Mouse (Mus musculus): ENCODE data around the gene Senp2. TPM values are rescaled to one million over a fixed set of nuclear protein-coding genes. Genes with fewer than 3 reads are reported as not detected.
"Not testable (repeated sequence)": the region's sequence is repeated elsewhere in the genome, so short reads cannot be mapped to it uniquely, and the experiment has no call there.

Gene Senp2
- 10 to 100 TPM; 22.9 to 27.3 TPM for total RNA-seq (2021)
- long read RNA-seq, experiment 1, full-length matches to known transcripts = 7 of 11 reads
- long read RNA-seq, experiment 1, partial matches to known transcripts = 1 of 11 reads
- long read RNA-seq, experiment 1, other reads (novel, unspliced or antisense) = 3 of 11 reads
- long read RNA-seq, experiment 2, full-length matches to known transcripts = 10 of 16 reads
- long read RNA-seq, experiment 2, partial matches to known transcripts = 1 of 16 reads
- long read RNA-seq, experiment 2, other reads (novel, unspliced or antisense) = 5 of 16 reads

GRCm38 (mm10) chr16:22009099-22009584, at the start of gene Senp2:
Gene Senp2 (plus strand): TSS chr16:22009484.
- peak; percentile 100 for DNase-seq

- DNase-seq = no peak
These were observed 43.7 kb upstream of the Senp2 start for GRCm38 (mm10) chr16:21965576-21965975.

GRCm38 (mm10) chr16:21969874-21970273, 39.4 kb upstream of the Senp2 start:
- DNase-seq = no peak

GRCm38 (mm10) chr16:21970536-21970935, 38.7 kb upstream of the Senp2 start:
- no peak for DNase-seq

GRCm38 (mm10) chr16:21971446-21971845, 37.8 kb upstream of the Senp2 start:
- no peak for DNase-seq

- DNase-seq = no peak
These were observed 33.1 kb upstream of the Senp2 start for GRCm38 (mm10) chr16:21976203-21976602.

- DNase-seq = no peak
These were observed 31.9 kb upstream of the Senp2 start for GRCm38 (mm10) chr16:21977347-21977746.

GRCm38 (mm10) chr16:21983146-21983545, 26.1 kb upstream of the Senp2 start:
- no peak for DNase-seq

- no peak for DNase-seq
These were observed 25.7 kb upstream of the Senp2 start for GRCm38 (mm10) chr16:21983581-21983980.

GRCm38 (mm10) chr16:21984091-21984490, 25.2 kb upstream of the Senp2 start:
- DNase-seq = no peak

- DNase-seq = no peak
These were observed 23.1 kb upstream of the Senp2 start for GRCm38 (mm10) chr16:21986191-21986590.

- no peak for DNase-seq
These were observed 21.3 kb upstream of the Senp2 start for GRCm38 (mm10) chr16:21987956-21988355.

GRCm38 (mm10) chr16:21990893-21991292, 18.4 kb upstream of the Senp2 start:
- not testable (repeated sequence) for DNase-seq

- DNase-seq = no peak
These were observed 17.5 kb upstream of the Senp2 start for GRCm38 (mm10) chr16:21991774-21992173.

GRCm38 (mm10) chr16:21995304-21995703, 14.0 kb upstream of the Senp2 start, which contains the start of gene Liph:
Gene Liph (minus strand): TSS chr16:21995663.
- no peak for DNase-seq

GRCm38 (mm10) chr16:21996402-21996801, 12.9 kb upstream of the Senp2 start:
- DNase-seq = no peak

GRCm38 (mm10) chr16:21996881-21997641, 12.2 kb upstream of the Senp2 start:
- DNase-seq = no peak

- DNase-seq = no peak
These were observed 11.2 kb upstream of the Senp2 start for GRCm38 (mm10) chr16:21998061-21998460.

GRCm38 (mm10) chr16:21999941-22000690, 9.2 kb upstream of the Senp2 start:
- no peak for DNase-seq

GRCm38 (mm10) chr16:22001172-22001571, 8.1 kb upstream of the Senp2 start:
- DNase-seq = no peak

GRCm38 (mm10) chr16:22001606-22002005, 7.7 kb upstream of the Senp2 start:
- DNase-seq = no peak

GRCm38 (mm10) chr16:22009596-22009995, 312 bp downstream of the Senp2 start:
- no peak for DNase-seq

GRCm38 (mm10) chr16:22015569-22015968, 6.3 kb downstream of the Senp2 start:
- DNase-seq = no peak
